Mouse (Mus musculus) R1 (cell line): ENCODE measurements around the gene Zfhx2.

Experiments used
- DNase-seq: peaks from one replicate; pipeline ENCODE4 v3.0.0-alpha.2; 2018; ENCODE audit warnings: low read depth, low spot score

Gene Zfhx2

DNA sequence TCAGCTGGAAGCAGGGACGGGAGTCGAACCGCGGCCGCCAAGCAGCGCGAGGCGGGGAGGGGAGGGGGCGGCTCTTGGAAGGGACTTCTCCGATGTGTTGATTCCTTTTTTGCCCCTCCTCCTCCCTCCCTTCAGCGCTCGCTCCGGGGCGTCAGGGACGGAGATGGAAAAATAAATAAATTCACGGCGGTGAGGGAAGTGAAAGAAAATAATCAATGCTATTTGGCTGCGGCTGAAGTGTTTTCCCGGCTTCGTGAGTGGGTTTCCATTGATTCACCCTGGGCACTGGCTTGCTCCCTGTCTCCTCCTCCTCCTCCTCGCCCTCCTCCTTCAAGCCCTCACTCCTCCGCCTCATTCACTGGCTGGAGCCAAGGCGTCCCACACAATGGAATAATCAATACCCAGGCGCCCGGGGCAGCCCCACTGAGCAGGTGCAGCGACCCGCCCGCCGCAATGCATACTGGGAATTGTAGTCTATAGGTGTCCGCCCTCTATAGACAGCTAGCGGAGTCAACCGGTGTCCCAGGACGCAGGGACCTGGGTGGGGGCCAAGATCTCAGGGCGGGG, at the start of gene Zfhx2:
TSS of gene Zfhx2 (minus strand) at position 314 of the 567 bp plus-strand sequence.
- peak; percentile 99 for DNase-seq

DNA sequence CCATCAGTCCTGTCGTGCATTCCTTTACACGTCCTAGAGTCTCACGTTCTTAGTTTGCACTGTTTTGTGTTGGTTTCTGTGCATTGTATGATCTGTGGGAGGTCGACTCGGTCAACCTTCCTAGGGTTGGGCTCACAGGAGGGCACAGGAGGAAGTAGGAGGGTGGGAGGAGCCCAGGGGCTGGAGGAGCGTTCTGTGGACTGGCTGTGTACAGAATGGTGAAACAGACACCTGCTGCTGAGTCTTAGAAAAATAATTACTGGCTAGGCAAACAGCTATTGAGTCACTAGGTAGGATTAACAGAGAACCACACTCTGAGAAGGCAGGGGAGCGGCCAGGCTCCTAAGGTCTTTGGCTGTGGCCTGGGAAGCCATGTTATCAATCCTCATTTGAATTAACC, 47.2 kb upstream of the Zfhx2 start:
- DNase-seq, result no peak

DNA sequence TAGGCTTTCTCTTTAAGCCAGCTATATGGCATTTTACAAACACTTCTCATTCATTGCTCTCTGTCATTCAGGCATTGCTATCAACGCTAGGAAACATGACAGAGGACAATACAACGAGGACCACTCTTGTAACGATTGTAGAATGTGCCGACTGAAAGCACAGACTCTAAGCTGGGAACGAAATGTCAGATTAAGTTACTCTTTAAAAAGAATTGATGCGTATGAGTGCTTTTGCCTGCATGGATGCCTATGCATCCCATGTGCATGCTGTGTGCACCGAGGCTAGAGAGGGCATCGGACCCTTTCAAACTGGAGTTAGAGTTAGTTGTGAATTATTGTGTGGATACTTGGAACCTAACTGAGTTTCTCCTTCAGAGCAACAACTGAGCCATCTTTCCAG, 43.6 kb upstream of the Zfhx2 start:
- DNase-seq, result no peak

DNA sequence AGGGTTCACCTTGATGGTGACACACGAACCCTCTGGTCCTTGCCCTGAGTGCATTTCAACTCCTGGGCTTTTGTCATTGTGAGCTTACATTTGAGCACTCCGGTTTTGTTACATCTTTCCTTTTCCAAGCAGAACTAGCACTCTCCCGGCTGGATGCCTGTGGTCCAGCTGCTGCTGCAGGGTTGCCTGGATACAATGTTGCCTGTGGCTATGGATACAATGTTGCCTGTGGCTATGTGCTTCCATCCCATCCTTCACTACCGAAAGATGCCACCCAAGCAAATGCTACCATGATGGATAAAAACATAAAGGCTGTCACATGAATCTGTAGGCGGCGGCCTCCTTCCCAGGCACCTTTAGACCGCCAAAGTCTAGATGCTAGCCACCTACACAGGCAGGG, 34.4 kb upstream of the Zfhx2 start:
- DNase-seq, result no peak

DNA sequence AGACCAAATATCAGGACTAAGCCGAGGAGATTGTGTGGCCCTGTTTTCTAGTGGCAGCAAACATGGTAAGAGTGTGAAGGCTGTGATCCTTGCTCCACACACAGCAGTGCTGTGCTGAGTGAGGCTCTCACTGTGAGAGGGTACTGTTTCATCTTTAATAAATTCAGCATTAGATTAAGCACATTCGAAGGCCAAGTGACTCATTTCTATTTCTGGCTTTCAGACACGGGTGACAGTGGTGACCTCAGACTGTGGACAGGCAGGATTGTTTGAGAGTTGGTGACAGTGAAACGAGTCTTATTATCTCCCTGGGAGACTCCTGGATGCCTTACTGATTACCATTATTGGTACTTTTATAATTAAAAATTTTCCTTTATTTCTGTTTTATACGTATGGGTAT, 33.6 kb upstream of the Zfhx2 start:
- DNase-seq, result no peak

DNA sequence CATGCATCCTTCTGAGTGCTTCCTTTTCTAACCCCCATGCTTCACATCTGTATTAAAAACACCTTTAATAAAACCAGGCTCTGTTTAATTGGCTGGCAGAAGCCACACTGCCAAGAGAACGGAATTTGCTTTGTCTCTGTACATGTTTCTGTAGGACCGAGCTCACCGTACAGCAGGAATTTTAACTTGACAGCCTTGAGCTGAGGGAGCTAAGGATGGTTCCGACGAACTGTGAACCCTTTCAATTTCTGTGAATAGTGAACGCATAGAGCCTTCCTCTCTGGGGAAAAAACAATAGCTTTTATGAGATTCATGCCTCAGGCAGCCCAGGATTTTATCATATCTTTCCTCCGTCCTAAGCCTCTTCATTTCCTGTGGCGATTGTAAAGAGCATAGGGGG, 30.2 kb upstream of the Zfhx2 start:
- DNase-seq, result no peak

DNA sequence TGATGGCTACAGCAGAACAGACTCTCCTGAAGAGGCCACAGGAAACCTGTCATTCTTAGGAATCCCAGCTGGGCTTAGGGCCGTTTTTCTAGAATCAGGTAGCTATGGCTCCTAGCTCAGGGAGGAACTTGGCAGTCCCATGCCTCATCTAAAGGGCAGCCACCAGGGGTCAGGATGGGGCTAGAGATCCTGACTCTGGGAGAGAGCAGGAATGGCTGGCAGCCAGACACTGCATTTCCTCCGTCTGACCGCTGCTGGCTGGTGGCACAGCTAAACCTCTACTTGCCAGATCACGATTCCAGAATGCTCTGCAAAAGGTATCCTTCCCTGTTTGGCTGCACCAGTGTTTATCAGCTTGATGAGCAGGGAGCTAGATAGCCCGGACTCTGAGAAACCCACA, 29.8 kb upstream of the Zfhx2 start:
- peak; percentile 89 for DNase-seq

DNA sequence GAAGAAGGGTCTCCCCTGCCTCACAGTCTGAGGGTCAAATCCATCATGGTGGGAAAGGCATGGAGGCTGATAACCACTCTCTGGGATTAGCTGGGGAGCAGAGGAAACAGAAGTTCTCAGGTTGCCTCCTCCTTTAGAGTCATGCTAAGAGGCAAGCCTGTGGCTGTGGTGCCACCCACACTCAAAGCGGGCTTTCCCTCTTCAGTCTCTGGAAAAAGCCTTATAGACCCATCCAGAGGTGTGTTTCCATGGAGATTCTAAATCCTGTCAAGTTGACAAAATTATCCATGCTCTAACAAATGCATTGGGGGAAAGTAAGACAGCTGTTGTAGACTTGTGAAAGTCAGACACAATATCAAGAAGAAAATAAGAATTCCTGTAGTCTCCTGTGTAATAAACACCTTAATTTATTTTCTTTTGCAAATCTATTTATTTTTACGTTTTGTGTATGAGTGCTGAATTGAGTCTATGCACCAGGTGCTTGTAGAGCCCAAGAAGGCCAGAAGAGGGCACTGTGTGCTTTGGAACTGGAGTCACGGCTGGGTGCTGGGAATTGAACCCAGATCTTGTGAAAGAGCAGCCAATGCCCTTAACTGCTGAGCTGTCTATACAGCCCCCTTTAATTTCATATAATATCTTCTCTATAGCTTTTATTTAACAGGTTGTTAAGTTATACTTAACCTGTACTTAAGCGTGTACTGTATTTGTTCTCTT, 27.5 kb upstream of the Zfhx2 start:
- peak; percentile 67 for DNase-seq

DNA sequence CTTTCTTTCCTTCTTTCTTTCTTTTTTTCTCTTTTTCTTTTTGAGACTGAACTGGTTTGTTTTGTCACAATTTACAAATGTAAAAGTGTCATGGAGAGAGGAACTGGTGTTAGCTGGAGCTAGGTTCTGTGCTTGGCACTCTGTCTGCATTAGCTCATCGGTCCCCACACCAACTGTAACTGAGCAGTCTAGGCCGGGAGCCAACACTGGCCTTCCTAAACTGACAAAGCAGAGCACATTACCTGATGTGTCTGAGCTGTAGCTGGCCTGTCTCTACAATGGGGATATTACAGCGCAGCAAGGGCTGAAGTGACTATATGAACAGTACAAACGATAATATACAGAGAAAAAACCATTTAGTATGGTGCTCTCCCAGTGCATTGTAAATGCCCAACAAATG, 26.7 kb upstream of the Zfhx2 start:
- no peak for DNase-seq

DNA sequence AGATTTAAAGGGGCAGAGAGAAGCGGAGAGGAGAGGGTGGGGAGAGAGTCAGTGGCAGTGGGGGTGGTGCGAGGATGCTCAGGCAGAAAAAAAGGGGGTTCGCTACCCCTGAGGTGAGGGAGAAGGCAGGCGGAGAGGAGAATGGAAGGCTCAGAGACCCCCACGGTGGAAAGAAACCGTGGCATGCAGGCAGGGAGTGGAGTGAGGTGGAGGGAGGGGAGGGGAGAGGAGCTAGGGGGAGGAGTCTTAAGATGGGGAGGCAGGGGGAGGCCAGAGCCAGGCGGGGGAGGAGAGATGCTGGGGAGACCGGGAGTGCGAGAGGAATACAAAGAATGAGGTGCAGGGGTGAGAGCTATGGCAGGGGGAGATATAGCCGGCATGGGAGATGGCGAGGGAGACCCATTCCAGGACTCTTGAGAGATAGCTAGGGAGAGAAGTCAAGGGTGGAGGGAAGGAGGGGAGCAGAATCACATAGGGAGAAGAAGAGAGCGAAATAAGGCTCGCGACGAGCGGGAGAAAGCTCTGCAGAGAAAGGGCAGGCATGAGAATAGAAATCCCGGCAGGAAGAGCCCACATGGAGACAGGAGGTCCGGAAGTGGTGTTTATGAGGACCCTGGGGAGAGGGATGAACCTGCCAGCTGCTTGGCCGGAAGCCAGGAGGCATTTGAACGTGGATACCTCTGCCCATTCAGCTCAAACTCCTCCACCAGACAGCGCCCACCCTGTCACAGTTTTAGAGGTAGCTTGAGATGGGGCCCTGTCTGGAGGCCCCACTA, 24.5 kb upstream of the Zfhx2 start, which contains the start of gene Jph4:
TSS of gene Jph4 (minus strand) at position 511 of the 776 bp plus-strand sequence.
- peak; percentile 46 for DNase-seq

DNA sequence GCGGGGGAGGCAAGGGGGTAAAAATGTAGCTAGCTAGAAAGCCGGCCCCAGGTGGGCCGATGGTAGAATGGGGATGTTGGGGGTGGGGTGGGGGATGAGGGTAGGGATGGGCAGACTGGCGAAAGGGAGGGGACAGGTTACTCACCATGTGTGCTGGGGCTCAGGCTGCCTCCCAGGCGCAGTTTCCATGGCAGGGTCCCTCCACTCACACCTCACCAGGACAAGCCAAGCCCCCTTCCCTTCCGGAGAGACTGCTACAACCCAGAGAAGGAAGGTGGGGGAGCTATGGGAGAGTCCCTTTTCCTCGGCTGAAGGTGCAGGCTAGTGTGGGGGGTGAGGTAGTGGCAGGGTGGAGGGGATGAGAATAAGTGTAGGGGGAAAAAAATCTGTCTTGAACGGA, 23.7 kb upstream of the Zfhx2 start:
- DNase-seq, result peak; percentile 38

DNA sequence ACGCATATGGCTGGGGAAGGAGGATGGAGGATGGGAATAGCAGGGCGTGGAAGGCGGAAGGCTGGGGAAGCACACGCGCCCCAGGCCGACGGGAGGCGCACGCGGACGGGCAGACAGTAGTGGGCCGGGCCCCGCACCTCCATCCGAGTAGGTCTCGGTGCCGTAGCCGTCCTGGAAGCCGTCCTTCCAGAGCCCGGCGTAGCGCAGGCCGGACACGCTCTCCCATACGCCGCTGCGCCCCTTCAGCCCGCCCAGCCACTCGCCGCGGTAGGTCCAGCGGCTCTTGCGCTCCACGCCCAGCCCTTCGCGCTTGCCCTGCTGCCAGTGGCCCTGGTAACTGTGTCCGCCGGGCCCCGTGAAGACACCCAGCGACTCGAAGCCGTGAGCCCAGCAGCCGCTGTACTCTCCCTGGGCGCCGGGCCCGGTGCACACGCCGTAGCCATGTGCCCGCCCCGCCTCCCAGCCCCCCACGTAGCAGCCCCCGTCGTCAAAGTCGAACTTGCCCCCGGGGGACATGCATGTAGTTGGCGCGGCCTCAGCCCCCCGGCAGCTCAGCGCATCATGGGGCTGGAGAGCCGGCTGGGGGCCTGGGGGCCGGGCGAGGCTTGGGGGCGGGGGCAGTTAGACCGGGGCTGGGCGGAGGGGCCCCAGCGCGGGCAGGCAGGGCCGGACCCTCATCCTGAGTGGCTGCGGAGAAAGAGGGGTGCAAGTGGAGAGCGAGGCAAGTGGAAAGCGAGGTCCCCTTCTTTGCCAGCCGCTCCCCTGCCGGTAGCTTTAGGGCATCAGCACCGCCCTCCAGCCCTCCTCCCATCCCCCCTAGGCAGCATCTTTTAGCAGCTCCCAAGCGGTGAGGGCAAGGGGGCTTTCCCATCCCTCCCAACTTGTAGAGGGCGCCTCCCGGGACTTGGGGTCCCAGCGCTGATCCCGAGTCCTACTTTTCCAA, 22.9 kb upstream of the Zfhx2 start:
- peak; percentile 64 for DNase-seq

DNA sequence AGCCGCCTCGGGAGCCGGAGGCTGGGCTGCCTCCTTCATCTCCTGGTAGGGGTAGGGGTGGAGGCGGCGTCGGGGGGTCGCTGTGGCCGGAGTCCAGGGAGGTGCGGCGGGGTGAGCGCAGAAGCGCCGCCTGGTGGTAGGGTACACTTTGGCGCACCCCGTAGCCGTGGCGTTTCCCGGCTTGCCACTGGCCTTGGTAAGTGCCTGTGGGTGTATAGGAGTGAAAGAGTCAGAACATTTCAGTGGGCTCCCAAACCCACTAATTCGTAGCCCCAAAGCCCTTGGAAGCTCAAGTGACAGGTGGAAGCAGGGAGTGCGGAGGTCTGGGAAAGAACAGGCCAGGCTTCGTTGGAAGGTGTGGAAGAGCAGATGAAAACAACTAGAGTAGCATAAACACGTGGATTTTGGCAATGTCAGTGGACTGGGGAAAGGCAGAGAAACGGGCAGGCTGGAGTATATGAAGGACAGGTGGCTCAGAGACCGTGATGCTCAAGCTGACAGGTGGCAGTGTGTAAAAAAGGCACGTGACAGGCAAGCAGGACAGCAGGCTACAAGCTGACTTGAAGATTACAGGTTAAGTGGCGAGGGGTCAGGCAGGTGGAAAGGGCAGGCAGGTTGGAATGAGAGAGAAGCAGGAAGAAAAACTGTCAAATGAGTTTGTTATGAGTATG, 22.0 kb upstream of the Zfhx2 start:
- DNase-seq, result peak; percentile 71

DNA sequence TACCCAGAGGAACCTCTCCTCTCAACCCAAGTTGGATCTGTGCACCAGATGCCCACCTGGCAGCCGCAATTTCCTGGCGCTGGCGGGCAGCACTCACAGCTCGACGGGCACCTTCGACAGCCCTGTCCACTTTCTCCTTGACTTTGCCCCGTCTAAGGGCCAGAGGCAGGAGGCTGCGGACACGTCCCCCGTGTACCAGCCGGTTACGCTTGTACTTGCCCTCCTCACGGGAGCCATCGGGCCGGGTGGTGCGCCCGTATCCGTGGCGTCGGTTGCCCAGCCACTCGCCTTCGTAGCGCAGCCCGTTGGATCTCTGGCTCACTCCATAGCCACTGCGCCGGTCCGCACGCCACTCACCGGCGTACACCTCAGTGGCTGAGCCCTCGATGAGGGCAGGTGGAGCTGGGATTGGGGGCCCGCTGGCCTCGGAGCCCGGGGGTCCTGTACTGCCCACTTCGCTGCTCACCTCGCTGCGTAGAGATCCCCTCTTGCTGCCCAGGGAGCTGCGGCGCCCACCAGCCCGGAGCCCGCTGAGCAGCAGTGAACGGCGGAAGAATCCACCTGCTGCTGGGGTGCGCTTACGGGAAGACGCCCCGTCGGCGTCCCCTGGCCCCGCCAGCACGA, 21.3 kb upstream of the Zfhx2 start:
- no peak for DNase-seq

DNA sequence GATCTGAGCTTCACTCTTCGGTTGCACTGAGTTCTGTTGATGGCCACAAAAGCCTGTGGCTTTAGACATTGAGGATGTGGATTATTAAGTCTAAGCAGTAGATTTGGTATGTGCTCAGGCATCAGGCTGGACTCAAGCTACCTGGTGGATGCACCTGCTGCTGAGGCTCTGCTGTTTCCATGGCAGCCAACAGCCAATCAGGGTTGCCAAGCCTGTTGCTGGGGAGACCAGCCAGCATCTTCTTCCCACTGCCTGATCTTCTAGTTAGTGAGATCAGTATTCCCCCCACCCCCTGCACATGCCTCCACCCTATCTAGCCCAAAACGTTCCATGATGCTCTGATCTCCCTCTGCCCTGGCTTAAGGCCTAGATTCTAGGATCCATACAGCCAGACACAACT, 19.6 kb upstream of the Zfhx2 start:
- no peak for DNase-seq

DNA sequence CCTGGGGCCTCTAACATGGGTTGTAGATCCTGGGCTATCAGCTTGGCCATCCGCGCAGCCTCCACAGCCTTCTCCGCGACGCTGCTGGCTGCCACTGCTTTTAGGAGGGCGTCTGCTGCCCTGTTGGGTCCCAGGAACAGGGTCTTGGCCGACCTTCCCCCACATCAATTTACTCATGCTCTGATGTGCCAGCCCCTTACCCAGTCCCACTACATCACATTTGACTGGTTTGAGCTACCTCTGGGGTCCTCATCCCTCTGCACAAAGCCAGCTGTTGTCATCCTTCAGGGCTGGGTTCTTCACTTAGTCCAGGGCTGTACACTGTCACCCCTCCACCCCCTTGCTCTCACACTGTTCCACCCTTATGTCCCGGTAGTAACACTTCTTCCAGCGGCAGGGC, 18.0 kb upstream of the Zfhx2 start:
- no peak for DNase-seq

DNA sequence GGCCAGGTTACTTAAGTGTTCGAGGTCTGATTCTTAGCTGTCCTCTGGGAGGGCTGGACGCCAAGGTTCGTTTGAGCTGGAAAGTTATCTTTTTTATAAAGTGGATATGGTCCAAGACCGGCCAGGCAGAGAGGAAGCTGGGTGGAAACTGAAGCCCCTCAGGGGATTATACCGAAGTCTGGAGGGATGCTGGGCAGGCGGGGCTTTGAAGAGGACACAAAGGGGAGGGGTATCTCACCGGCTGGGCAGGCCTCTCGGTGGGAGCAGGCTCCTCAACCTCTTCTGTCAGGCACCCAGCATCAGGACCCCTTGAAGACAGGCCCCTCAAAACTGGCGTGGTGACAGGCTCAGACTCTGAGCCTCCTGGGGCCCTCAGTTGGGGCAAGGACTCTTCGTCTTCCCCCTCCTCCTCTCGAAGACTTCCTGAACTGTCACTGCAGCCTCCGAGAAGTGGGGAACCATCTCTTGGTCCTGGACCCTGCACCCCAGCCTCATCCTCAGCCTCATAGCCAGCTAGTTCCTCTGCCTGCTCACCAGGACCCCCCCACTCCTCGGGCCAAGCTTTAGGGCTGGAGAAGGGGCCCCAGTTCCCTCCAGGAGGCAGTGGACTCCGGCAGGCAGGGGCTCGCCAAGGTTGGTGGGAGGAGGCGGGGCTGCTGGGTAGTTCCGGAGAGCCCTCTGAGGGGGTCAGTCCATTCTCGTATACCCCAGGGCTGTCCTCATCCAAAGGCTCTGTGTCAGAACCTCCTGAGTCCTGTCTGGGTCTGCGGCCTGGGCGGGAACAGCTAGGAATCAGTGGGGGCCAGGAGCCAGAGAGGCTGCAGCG, 17.1 kb upstream of the Zfhx2 start:
- DNase-seq, result no peak

DNA sequence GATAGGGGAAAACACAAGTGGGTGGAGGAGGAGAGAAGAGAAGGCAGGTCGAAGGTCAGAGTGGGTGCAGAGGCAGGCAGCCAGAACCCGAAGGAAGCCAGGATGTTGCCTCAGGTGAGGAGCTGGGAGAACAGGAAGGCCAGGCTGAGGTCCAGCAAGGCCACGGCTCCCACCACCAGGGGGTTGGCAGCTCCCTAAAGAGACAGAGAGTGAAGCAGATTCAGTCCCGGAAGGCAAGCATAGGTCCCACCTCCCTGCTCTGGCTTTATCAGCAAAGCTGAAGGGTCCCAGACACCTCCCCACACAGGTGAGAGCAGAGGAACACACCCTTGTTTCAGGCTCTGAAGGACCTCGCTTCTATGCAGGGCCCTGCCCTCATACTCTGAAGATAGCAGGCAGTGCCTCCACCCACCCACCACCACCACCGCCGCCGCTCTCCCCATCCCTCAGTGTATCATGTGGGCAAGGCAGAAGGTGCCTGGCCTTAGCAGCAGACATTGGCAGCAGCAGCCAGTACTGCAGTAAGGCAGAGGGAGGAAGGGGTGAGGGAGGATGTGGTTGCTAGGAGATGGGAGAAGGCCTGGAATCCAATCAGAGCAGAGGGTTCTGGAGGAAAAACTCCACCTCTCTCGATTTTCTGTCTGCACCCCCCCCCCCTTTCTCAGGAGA, 16.2 kb upstream of the Zfhx2 start:
- no peak for DNase-seq

DNA sequence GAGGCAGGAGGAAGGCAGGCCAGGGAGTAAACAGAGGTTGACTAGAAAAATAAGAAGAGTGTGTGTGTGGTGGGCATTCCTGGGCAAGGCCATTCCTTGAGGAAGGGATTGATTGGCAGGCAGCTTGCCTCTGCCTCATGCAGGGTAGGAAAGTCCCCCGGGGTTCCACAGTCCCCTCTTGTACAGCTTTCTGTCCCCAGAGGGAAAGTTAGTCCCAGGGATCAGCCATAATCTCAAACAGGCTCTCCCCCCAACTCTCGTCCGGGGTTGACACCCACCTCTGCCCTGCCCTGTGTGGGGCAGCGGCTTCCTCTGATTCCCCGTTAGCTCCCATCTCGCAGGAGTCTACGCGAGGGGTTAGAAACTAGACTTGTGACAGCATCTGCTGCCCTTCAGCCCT, 14.9 kb upstream of the Zfhx2 start:
- no peak for DNase-seq
